Mouse (Mus musculus): ENCODE measurements around the gene Cracr2a.
A peak's percentile ranks its signal among the peaks of the same experiment; 100 is the strongest.

Gene Cracr2a

GRCm38 (mm10) chr6:127565951-127566732 is 5.0 kb downstream of the Cracr2a start:
- no peak for DNase-seq (ENCODE audit: low spot score)

GRCm38 (mm10) chr6:127571849-127572550 is 10.9 kb downstream of the Cracr2a start:
- DNase-seq (ENCODE audit: low spot score): no peak

GRCm38 (mm10) chr6:127573779-127574463 is 12.8 kb downstream of the Cracr2a start:
- DNase-seq (ENCODE audit: low spot score): no peak

GRCm38 (mm10) chr6:127575194-127575593 is 14.1 kb downstream of the Cracr2a start:
- no peak for DNase-seq (ENCODE audit: low spot score)

- DNase-seq (ENCODE audit: low spot score): no peak
These were observed 16.6 kb downstream of the Cracr2a start for GRCm38 (mm10) chr6:127577688-127578087.

GRCm38 (mm10) chr6:127578316-127578715 is 17.2 kb downstream of the Cracr2a start:
- no peak for DNase-seq (ENCODE audit: low spot score)

- no peak for DNase-seq (ENCODE audit: low spot score)
These were observed 17.7 kb downstream of the Cracr2a start for GRCm38 (mm10) chr6:127578810-127579209.

- no peak for DNase-seq (ENCODE audit: low spot score)
These were observed 20.8 kb downstream of the Cracr2a start for GRCm38 (mm10) chr6:127581915-127582314.

- DNase-seq (ENCODE audit: low spot score): peak; percentile 82
These were observed 21.4 kb downstream of the Cracr2a start for GRCm38 (mm10) chr6:127582391-127583176.

- no peak for DNase-seq (ENCODE audit: low spot score)
These were observed 30.3 kb downstream of the Cracr2a start for GRCm38 (mm10) chr6:127591467-127591866.

- no peak for DNase-seq (ENCODE audit: low spot score)
These were observed 32.3 kb downstream of the Cracr2a start for GRCm38 (mm10) chr6:127593487-127593886.

- no peak for DNase-seq (ENCODE audit: low spot score)
These were observed 38.1 kb downstream of the Cracr2a start for GRCm38 (mm10) chr6:127599280-127599679.

- DNase-seq (ENCODE audit: low spot score): no peak
These were observed 44.2 kb downstream of the Cracr2a start for GRCm38 (mm10) chr6:127605067-127606025.

- no peak for DNase-seq (ENCODE audit: low spot score)
These were observed 48.5 kb downstream of the Cracr2a start for GRCm38 (mm10) chr6:127609673-127610072.

GRCm38 (mm10) chr6:127611216-127611615 is 50.1 kb downstream of the Cracr2a start:
- no peak for DNase-seq (ENCODE audit: low spot score)

GRCm38 (mm10) chr6:127614083-127614984 is 53.2 kb downstream of the Cracr2a start:
- DNase-seq (ENCODE audit: low spot score): no peak

- DNase-seq (ENCODE audit: low spot score): no peak
These were observed 55.5 kb downstream of the Cracr2a start for GRCm38 (mm10) chr6:127616623-127617022.

GRCm38 (mm10) chr6:127617258-127618025 is 56.3 kb downstream of the Cracr2a start:
- no peak for DNase-seq (ENCODE audit: low spot score)

- DNase-seq (ENCODE audit: low spot score): no peak
These were observed 57.5 kb downstream of the Cracr2a start for GRCm38 (mm10) chr6:127618686-127619085.

Data from layer of hippocampus, adult 9-10 months (tissue).